Mouse (Mus musculus) stomach, postnatal 0 days (tissue): ENCODE measurements around the gene Ctla4. TPM values are rescaled to one million over a fixed set of nuclear protein-coding genes. Genes with fewer than 3 reads are reported as not detected.
A peak's percentile ranks its signal among the peaks of the same experiment; 100 is the strongest.

Source experiments
- ATAC-seq: fragments of 200-750 bp; cut with Nextera tagmentation; 2 replicates; pipeline ENCODE4 v1.8.0; 2017; ENCODE audit not compliant: low FRiP score, low TSS enrichment
- DNase-seq: peaks from one replicate; pipeline ENCODE4 v3.0.0-alpha.2; 2016; ENCODE audit warnings: low spot score
- H3K27ac ChIP-seq: fragments of 300-500 bp; sonication (generic); replicated peaks from 2 replicates; pipeline ENCODE4 v1.5.1; 2014; ENCODE audit warnings: mild to moderate bottlenecking, control low read depth
- H3K27me3 ChIP-seq: fragments of 300-500 bp; sonication (generic); 2 replicates; pipeline ENCODE4 v1.6.1; 2014; ENCODE audit warnings: low read length; ENCODE audit not compliant: control insufficient read depth, insufficient read depth
- H3K36me3 ChIP-seq: fragments of 300-500 bp; sonication (generic); 2 replicates; pipeline ENCODE4 v1.6.1; 2014; ENCODE audit warnings: low read length, mixed read lengths; ENCODE audit not compliant: control insufficient read depth, insufficient read depth
- H3K4me1 ChIP-seq: fragments of 300-500 bp; sonication (generic); replicated peaks from 2 replicates; pipeline ENCODE4 v1.6.1; 2014; ENCODE audit warnings: antibody characterized with exemption; ENCODE audit not compliant: control insufficient read depth, insufficient read depth
- H3K4me2 ChIP-seq: fragments of 300-500 bp; sonication (generic); replicated peaks from 2 replicates; pipeline ENCODE4 v1.6.1; 2014; ENCODE audit warnings: low read depth, mild to moderate bottlenecking, control low read depth, moderate library complexity
- H3K4me3 ChIP-seq: fragments of 300-500 bp; sonication (generic); 2 replicates; pipeline ENCODE4 v1.5.1; 2014; ENCODE audit warnings: low read depth, low read length, control low read depth
- H3K9ac ChIP-seq: fragments of 300-500 bp; sonication (generic); 2 replicates; pipeline ENCODE4 v1.6.1; 2014; ENCODE audit warnings: mild to moderate bottlenecking, low read length, control low read depth, mixed read lengths
- H3K9me3 ChIP-seq: fragments of 300-500 bp; sonication (generic); 2 replicates; pipeline ENCODE4 v1.6.1; 2016; ENCODE audit warnings: low read length; ENCODE audit not compliant: control insufficient read depth
- CTCF ChIP-seq: IDR thresholded peaks from 2 replicates; pipeline ENCODE4 v1.5.1; 2016; ENCODE audit warnings: antibody characterized with exemption, low read depth, mild to moderate bottlenecking, moderate library complexity
- EP300 ChIP-seq: optimal IDR thresholded peaks from 2 replicates; pipeline ENCODE3; 2016; ENCODE audit warnings: antibody characterized with exemption
- WGBS: fragments of 180-500 bp; shearing (Covaris S2); extraction: QIAGEN DNeasy Blood & Tissue Kit; methylation state at CpG from one replicate; pipeline ENCODE4 v1.1.7; 2014; 5-methylcytosine and 5-hydroxymethylcytosine counted together
- polyA plus RNA-seq: library from polyadenylated mRNA; unstranded; fragments of >200 nt; fragmentation: Nextera tagmentation; extraction: Ambion mirVana; gene quantifications from 2 replicates; pipeline ENCODE4 v1.2.1, GENCODE M21; 2015

Gene Ctla4
- polyA plus RNA-seq, 1 experiment from 2014 or later, result not detected

DNA sequence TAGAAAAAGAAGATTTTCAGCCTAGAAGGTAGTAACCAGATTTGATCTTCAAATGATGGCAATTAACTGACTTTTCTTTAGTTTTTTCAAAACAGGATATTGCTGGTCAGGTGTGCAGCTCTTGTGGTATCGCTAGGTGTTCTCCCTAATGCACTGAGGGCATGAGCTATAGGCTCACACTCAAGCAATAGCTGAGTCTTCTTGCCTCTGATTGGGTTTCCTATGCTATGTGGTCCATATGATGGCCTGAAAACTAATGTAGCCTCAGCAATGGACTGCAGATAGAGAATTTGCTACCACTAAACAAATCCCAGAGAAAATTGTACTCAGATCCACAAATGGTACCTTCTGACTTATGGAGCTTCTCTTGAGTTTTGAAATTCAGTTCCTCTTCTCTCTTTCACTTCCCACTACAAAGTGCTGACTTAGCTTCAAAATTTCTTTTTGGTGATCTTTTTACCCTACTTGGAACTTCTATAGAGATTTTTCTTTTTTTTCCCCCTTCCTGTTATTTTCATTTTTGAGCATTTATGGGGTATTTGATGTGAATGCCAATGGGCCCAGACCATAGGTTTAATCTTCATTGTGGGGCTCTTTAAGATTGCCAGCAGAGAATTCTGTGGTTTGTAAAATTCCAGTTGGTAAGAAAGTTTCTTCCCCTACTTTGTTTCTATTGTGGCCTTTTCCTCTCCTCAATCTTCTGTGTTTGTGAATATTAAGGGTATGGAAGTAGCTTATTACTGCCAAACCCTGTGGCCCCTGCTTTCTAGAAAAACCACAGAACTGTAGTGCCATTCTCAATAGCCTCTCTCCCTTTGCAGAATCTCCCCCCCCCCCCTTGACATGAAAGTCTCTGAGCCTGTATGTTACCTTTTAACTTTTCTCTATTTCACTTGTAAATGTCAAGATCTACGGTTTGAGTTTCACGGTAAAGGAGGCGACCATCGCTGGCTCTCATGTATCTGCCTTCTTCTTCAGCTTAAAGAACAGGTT lies 54.6 kb downstream of the Ctla4 start:
- Histone ChIP-seq H3K9ac (no peak overlapping the region), H3K27ac (no peak overlapping the region), H3K36me3 (no peaks in the 10 kb centered on the region), H3K27me3 (no peaks in the 10 kb centered on the region), H3K4me2 (no peak overlapping the region), H3K4me1 (no peaks in the 10 kb centered on the region), H3K9me3 (no peaks in the 10 kb centered on the region), H3K4me3 (no peak overlapping the region)
- 95% methylated on average over 5 of the region's 5 CpGs for WGBS
- no peak for TF ChIP-seq CTCF
- TF ChIP-seq EP300, result no peak
- ATAC-seq (no peak), DNase-seq (no peak)

DNA sequence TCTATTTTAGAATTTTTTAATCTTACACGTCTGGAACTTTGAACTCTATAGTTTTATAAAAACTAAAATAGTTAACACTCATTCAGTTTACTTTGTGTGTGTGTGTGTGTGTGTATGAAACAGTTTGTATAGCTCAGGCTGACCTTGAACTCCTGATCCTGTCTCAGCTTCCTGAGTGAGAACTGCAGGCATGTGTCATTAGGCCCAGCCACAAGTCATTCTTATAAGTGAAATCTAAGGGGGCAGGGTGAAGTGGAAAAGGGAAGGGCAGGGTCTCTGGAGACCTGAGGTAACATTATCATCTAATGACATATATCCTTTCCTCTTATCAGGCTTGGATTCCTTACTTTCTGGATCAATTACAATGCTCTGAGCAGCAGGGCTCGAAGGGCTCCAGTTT lies 56.1 kb downstream of the Ctla4 start:
- DNase-seq, result no peak

GRCm38 (mm10) chr1:60945633-60946401 lies 59.0 kb downstream of the Ctla4 start:
- no peaks in the 10 kb centered on the region for H3K9me3 ChIP-seq
- TF ChIP-seq EP300 (no peak), CTCF (no peak)
- H3K27ac ChIP-seq, result no peak overlapping the region
- no peaks in the 10 kb centered on the region for H3K36me3 ChIP-seq
- H3K27me3 ChIP-seq, result no peaks in the 10 kb centered on the region
- no peak overlapping the region for H3K9ac ChIP-seq
- H3K4me1 ChIP-seq, result no peaks in the 10 kb centered on the region
- no peak overlapping the region for H3K4me3 ChIP-seq
- 80% methylated on average over 8 of the region's 8 CpGs for WGBS
- ATAC-seq (no peak), DNase-seq (no peak)
- H3K4me2 ChIP-seq, result no peak overlapping the region

More for the DNA sequence above, 56.1 kb downstream of the Ctla4 start:
- Histone ChIP-seq H3K4me1 (no peaks in the 10 kb centered on the region), H3K4me2 (no peak overlapping the region), H3K9ac (no peak overlapping the region), H3K27me3 (no peaks in the 10 kb centered on the region), H3K9me3 (no peaks in the 10 kb centered on the region), H3K36me3 (no peaks in the 10 kb centered on the region), H3K27ac (no peak overlapping the region), H3K4me3 (no peak overlapping the region)
- ATAC-seq, result no peak
- WGBS, result 73% methylated on average over 2 of the region's 2 CpGs
- TF ChIP-seq EP300 (no peak), CTCF (no peak)

DNA sequence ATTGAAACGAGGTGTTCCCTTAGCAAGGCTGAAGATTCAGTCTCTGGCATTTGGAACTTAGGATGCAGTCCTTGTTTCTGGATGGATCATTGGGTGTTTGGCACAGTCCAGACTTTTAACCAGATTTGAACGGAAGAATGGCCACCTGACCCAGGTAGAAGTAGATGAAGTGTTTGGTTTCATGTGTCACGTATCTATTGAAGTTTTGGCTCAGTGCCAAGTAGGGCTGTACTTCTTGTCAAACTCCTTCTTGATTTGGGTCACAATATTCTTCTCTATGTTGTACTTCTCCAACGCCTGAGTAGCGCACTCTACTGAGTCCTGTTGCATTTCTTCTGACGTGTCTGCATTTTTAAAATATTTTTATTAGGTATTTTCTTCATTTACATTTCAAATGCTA lies 61.3 kb downstream of the Ctla4 start:
- H3K36me3 ChIP-seq, result no peaks in the 10 kb centered on the region
- H3K9ac ChIP-seq, result no peak overlapping the region
- 63% methylated on average over 6 of the region's 6 CpGs for WGBS
- H3K4me3 ChIP-seq, result no peak overlapping the region
- H3K9me3 ChIP-seq, result no peaks in the 10 kb centered on the region
- no peak overlapping the region for H3K27ac ChIP-seq
- H3K4me1 ChIP-seq, result no peaks in the 10 kb centered on the region
- no peak for ATAC-seq
- DNase-seq, result no peak
- H3K4me2 ChIP-seq, result no peak overlapping the region
- TF ChIP-seq CTCF, result no peak
- TF ChIP-seq EP300, result no peak
- H3K27me3 ChIP-seq, result no peaks in the 10 kb centered on the region

DNA sequence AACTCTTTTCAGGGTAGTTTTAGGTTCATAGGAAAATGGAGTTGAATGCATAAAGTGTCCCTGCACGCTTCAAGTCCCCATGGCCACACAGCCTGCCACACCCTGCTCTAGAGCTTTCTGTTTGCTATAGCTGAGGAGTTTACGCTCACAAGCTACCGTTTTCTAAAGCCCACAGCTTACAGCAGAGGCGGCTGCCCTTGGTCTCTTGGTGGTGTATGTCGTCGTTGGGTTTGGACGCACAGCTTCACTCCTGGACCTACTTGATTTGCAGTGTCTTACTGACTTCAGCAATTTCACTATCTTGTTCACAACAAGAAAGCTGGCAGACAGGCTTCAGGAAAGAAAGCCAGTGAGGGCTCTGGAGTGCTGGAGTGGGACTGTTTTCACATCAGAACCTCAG lies 66.2 kb downstream of the Ctla4 start:
- WGBS, result 34% methylated on average over 7 of the region's 7 CpGs
- Histone ChIP-seq H3K36me3 (no peaks in the 10 kb centered on the region), H3K9ac (peak overlapping the region; percentile 13; the same call in 1 of the 2 replicates), H3K27me3 (no peaks in the 10 kb centered on the region), H3K4me2 (peak overlapping the region; percentile 23; the same call in 1 of the 2 replicates), H3K4me1 (no peaks in the 10 kb centered on the region), H3K9me3 (no peaks in the 10 kb centered on the region), H3K27ac (no peak overlapping the region; the same call in 1 of the 2 replicates), H3K4me3 (no peak overlapping the region)
- TF ChIP-seq EP300 (no peak), CTCF (no peak)
- no peak for ATAC-seq
- DNase-seq, result peak; percentile 36
